Comparison of ENCODE assay signal across 9 mouse cellular contexts in genomic region chr5:137512847-137513794, GRCm38 (mm10). TPM values are rescaled to one million over a fixed set of nuclear protein-coding genes. Genes with fewer than 3 reads are reported as not detected.
DNase-seq lines count a peak whose midpoint lies in the region; ATAC-seq lines count a peak whose summit lies in the region.
"Had no signal": no experiment of that assay in that cellular context is flagged by ENCODE, and none has a peak within 500 bp of the region (broad histone marks: within the 10 kb centered on the region; RNA-seq: fewer than 3 reads in every experiment).

No protein-coding gene starts in this region.

- 80% methylated on average over 11 of the region's 11 CpGs for WGBS in hindbrain, embryonic 11.5 days
- WGBS in midbrain, embryonic 13.5 days, result 83% methylated on average over 11 of the region's 11 CpGs

- no peak overlapping the region for H3K27ac ChIP-seq in hindbrain, embryonic 11.5 days (ENCODE audit: low read depth, low read length)
- H3K27ac ChIP-seq in midbrain, embryonic 13.5 days, result no peak overlapping the region
- H3K27ac ChIP-seq: stomach, embryonic 15.5 days had no signal

- no peak overlapping the region; the same call in 1 of the 2 replicates for H3K4me2 ChIP-seq in hindbrain, embryonic 11.5 days (replicated peaks; ENCODE audit: low read depth, low read length)
- peak overlapping the region; percentile 97 for H3K4me2 ChIP-seq in midbrain, embryonic 13.5 days (replicated peaks)

- DNase-seq in cerebellum, adult 11-12 months, result peak; percentile 37
- DNase-seq in cerebellum, postnatal 4 days (ENCODE audit: low spot score in 2 of 2), result no peak
- DNase-seq in 3T3-L1 (ENCODE audit: low read depth, low spot score), result peak; percentile 62
- peak; percentile 85 to 86 for DNase-seq in cerebellum, postnatal 10 days
- peak; percentile 79 for DNase-seq in hindbrain, embryonic 11.5 days (ENCODE audit: low spot score)
- no peak for DNase-seq in ovary, postnatal 14 days (ENCODE audit: low spot score)
- DNase-seq in right cerebral cortex, postnatal 25 days, result no peak

- H3K9ac ChIP-seq in hindbrain, embryonic 11.5 days (ENCODE audit: low read depth, low read length), result no peak overlapping the region
- H3K9ac ChIP-seq in midbrain, embryonic 13.5 days (replicated peaks), result peak overlapping the region; percentile 100
- H3K9ac ChIP-seq: stomach, embryonic 15.5 days had no signal

- H3K27me3 ChIP-seq in hindbrain, embryonic 11.5 days (ENCODE audit: control insufficient read depth, insufficient read depth, low read length), result no peaks in the 10 kb centered on the region
- H3K27me3 ChIP-seq in midbrain, embryonic 13.5 days, result no peaks in the 10 kb centered on the region
- H3K27me3 ChIP-seq: stomach, embryonic 15.5 days had no signal

- peaks cover 13% of the 10 kb centered on the region; the same call in 1 of the 2 replicates for H3K4me1 ChIP-seq in hindbrain, embryonic 11.5 days (replicated peaks; ENCODE audit: control insufficient read depth, insufficient read depth, low read length)
- H3K4me1 ChIP-seq in midbrain, embryonic 13.5 days (replicated peaks), result peaks cover 53% of the 10 kb centered on the region

- ATAC-seq in hindbrain, embryonic 11.5 days (ENCODE audit: low FRiP score), result peak; percentile 55
- peak; percentile 61; the same call in 1 of the 2 replicates for ATAC-seq in midbrain, embryonic 13.5 days

- no peak overlapping the region for H3K4me3 ChIP-seq in hindbrain, embryonic 11.5 days (ENCODE audit: low read depth, low read length)
- H3K4me3 ChIP-seq in midbrain, embryonic 13.5 days (replicated peaks), result 0 out of 2 replicates have a peak overlapping the region, but pooled peaks have one; percentile 97
- H3K4me3 ChIP-seq: stomach, embryonic 15.5 days had no signal

- no peaks in the 10 kb centered on the region for H3K36me3 ChIP-seq in hindbrain, embryonic 11.5 days (ENCODE audit: control insufficient read depth, insufficient read depth, low read length)
- peaks cover 15% of the 10 kb centered on the region for H3K36me3 ChIP-seq in midbrain, embryonic 13.5 days
- H3K36me3 ChIP-seq: stomach, embryonic 15.5 days had no signal

- H3K9me3 ChIP-seq in hindbrain, embryonic 11.5 days (ENCODE audit: control insufficient read depth, low read length), result no peaks in the 10 kb centered on the region
- no peaks in the 10 kb centered on the region for H3K9me3 ChIP-seq in midbrain, embryonic 13.5 days
- H3K9me3 ChIP-seq: stomach, embryonic 15.5 days had no signal

RNA-seq across cellular contexts. Expression of gene Gigyf1, which starts 5.2 kb away (rescaled TPM):
- polyA plus RNA-seq in hindbrain, embryonic 11.5 days (2014; fragmentation: Nextera tagmentation; extraction: Ambion mirVana), result 10.6 and 15.4 TPM in 2 replicates
- 19.6 and 20.5 TPM in 2 replicates for polyA plus RNA-seq in midbrain, embryonic 13.5 days (2015; fragmentation: Nextera tagmentation; extraction: Ambion mirVana)

RNA-seq across cellular contexts. Expression of gene Pop7, which starts 10.8 kb away (rescaled TPM):
- polyA plus RNA-seq in hindbrain, embryonic 11.5 days (2014; fragmentation: Nextera tagmentation; extraction: Ambion mirVana), result 55.2 and 60.6 TPM in 2 replicates
- polyA plus RNA-seq in midbrain, embryonic 13.5 days (2015; fragmentation: Nextera tagmentation; extraction: Ambion mirVana), result 74.0 and 82.0 TPM in 2 replicates

RNA-seq across cellular contexts. Expression of gene Epo, which starts 19.9 kb away (rescaled TPM):
- 0.38 and 1.1 TPM in 2 replicates for polyA plus RNA-seq in hindbrain, embryonic 11.5 days (2014; fragmentation: Nextera tagmentation; extraction: Ambion mirVana)
- polyA plus RNA-seq in midbrain, embryonic 13.5 days (2015; fragmentation: Nextera tagmentation; extraction: Ambion mirVana), result not detected in 2 replicates
- polyA plus RNA-seq: stomach, embryonic 15.5 days had no signal

RNA-seq across cellular contexts. Expression of gene Gnb2, which starts 20.2 kb away (rescaled TPM):
- 475 and 483 TPM in 2 replicates for polyA plus RNA-seq in hindbrain, embryonic 11.5 days (2014; fragmentation: Nextera tagmentation; extraction: Ambion mirVana)
- polyA plus RNA-seq in midbrain, embryonic 13.5 days (2015; fragmentation: Nextera tagmentation; extraction: Ambion mirVana), result 520 and 545 TPM in 2 replicates

RNA-seq across cellular contexts. Expression of gene Zan, which starts 36.3 kb away (rescaled TPM):
- 0.04 and 0.06 TPM in 2 replicates for polyA plus RNA-seq in hindbrain, embryonic 11.5 days (2014; fragmentation: Nextera tagmentation; extraction: Ambion mirVana)
- polyA plus RNA-seq in midbrain, embryonic 13.5 days (2015; fragmentation: Nextera tagmentation; extraction: Ambion mirVana), result 0.08 and 0.12 TPM in 2 replicates

Comparison
In these comparisons a context has a peak if more than half of its experiments do, and no peak if none do; other contexts are left out.
1. DNase-seq: peak in cerebellum, adult 11-12 months (single experiment), 3T3-L1 (single experiment), cerebellum, postnatal 10 days (2 of 2) and hindbrain, embryonic 11.5 days (single experiment); none in cerebellum, postnatal 4 days (0 of 2), ovary, postnatal 14 days (single experiment) and right cerebral cortex, postnatal 25 days (single experiment).